Mouse (Mus musculus) lung, postnatal 14 days (tissue): ENCODE results near the gene Fat2.

Experiments used
- DNase-seq: peaks from one replicate; pipeline ENCODE4 v3.0.0; 2021

Gene Fat2

GRCm38 (mm10) chr11:55236815-55237214, 99.5 kb downstream of the Fat2 start:
- no peak for DNase-seq

GRCm38 (mm10) chr11:55234791-55235190, 101.6 kb downstream of the Fat2 start:
- no peak for DNase-seq

GRCm38 (mm10) chr11:55234288-55234687, 102.1 kb downstream of the Fat2 start:
- DNase-seq: no peak

GRCm38 (mm10) chr11:55231034-55231433, 105.3 kb downstream of the Fat2 start:
- no peak for DNase-seq

DNA sequence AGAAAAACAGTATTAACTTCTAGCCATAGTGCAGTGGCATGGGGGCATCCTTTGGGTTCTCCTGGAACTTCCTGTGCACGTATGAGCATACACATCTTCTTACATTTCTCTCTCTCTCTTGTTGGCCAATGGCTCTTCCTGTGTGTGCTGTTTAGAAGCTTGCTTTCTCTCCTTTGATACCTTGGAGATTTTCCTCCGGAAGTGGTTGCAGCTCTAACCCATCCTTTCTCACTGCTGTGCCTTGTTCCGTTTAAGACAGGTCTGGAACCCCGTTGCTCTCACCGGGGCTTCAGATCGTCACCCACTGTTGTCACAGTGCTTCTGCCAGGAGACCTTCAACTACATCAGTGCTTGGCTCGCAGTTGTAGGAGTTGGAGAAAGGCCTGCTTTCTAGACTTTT, 115.1 kb downstream of the Fat2 start:
- no peak for DNase-seq

DNA sequence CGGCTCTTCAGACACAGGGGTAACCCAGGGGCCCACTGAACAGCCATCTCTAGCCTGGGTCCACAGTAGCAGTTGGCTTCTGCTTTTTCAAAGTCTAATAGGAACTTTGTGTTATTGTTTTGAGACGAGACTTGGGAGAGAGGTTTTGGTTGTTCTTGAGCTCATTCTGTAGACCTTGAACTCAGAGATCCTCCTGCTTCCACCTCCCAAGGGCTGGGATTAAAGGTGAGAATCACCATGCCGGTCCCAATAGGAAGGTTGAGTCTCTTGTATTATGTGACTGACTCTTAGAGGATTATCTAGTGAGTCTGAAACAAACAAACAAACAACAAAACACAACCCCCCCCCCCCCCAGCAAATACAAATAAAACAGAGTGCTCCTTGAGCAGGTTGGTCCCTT, 117.9 kb downstream of the Fat2 start:
- no peak for DNase-seq

- no peak for DNase-seq
Measured at GRCm38 (mm10) chr11:55217880-55218279, 118.5 kb downstream of the Fat2 start.

DNA sequence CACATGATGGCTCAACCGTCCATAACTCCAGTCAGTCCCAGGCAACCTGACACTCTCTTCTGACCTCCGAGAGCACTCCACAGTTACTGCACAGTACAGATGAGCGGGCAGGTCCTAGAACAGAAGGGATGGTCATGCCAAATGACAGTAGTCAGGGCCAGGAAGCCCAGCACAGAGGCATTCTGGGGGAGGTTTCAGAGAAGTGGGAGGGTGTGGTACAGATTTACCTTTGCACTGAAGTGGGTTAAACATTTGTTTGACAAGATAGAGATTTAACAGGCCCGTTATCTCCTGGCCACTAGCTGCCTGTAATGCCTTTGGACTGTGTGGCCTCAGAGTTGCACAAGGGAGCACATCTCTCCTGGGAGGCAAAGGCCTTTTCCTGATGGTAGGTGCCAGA, 118.9 kb downstream of the Fat2 start:
- DNase-seq: no peak

GRCm38 (mm10) chr11:55216830-55217229, 119.5 kb downstream of the Fat2 start:
- no peak for DNase-seq

DNA sequence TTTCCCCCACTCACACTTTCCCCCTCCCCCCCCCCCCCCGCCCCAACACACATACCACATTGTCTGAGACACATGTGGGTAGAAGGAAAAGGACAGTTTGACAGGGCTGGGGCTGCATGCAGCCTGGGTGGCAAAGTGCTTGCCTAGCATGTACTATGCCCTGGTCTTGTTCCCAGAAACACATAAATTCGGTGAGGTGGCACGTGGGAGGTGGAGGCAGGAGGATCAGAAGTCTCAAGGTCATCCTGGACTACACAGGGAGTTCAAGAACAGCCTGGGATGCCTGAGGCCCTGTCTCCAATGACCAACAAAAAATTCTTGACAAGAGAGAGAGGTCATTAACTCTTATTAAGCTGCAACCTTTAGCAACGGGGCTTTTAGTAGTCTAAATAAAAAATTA, 120.3 kb downstream of the Fat2 start:
- no peak for DNase-seq

GRCm38 (mm10) chr11:55214978-55215377, 121.4 kb downstream of the Fat2 start:
- no peak for DNase-seq

DNA sequence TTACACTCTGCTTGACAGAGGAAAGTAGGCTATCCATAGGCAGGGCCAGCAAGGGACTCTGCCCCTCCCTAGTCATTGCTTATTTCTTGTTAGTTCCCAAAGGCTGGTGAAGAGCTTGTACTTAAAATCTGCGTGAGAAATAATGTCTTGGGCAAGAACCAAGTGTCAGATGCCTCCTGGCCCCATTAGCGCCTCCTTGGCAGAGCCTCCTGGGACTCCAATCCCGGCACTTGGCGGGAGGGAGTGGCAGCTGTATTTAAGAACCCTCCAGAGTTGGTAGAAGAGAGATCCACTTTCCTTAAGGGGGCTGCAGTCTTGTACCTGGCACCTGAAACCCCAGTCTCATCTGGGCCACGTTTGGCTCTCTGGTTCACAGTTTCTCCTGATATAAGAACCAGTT, 122.2 kb downstream of the Fat2 start:
- peak; percentile 11 for DNase-seq

DNA sequence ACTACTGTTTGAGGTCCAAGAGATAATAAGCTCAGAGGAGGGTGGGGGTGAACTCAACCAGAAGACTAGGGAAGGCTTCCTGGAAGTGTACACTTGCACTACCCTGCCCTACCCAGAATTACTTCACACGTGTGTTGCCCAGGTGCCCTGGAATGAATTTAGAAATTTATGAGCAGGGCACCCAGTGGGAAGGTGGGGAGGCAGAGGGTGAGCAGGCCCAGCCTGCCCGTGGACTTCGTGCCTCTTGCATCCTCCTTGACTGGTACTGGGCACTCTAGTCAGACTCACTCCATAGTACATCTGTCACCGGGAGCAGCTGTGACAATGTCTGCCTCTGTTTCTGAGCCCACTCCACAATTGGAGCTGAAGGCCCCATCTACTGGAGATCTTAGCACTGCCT, 122.8 kb downstream of the Fat2 start:
- no peak for DNase-seq

GRCm38 (mm10) chr11:55209626-55210353, 126.6 kb downstream of the Fat2 start:
- no peak for DNase-seq

GRCm38 (mm10) chr11:55209032-55209431, 127.3 kb downstream of the Fat2 start:
- no peak for DNase-seq

- DNase-seq: no peak
Measured at GRCm38 (mm10) chr11:55208001-55208690, 128.2 kb downstream of the Fat2 start.

DNA sequence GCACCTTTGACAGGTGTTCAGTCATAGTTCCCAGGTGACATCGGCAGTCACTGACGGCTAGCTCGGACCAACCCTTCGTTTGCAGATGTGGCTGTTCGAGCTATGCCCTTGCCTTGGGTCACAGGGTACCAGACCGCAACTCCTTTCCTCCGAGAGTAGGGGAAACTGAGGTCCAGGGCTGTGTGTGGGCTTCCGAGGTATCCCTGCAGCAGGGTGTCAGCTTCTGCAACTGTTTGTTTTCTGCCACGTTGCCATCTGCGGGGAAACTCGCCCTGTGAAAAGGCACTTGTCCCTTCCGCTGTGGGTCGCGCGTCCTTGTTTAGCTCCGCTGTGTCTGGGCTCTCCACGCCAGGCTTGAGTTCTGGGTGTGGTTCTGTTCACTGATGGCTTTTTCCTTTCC, 131.8 kb downstream of the Fat2 start:
- peak; percentile 39 for DNase-seq

DNA sequence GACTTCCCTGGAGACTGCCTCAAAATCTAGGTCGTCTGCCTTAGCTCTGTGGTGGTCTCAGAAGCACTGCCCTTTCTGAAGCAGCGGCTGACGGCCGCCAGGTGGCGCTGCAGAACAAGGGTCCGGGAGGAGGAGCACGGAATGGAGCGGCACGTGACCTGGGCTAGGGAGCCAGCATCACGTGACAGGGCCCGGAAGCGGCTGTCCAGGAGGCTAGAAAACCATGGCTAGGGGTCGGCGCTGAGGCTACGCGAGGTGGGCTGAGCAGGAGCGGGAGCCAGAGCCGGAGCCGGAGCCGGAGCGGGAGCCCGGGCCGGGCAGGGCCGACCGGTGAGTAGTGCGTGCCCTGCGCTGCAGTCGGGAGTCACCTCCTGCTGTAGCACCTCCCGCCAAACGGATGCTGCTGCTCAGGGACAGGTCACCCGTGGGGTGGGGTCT, 132.2 kb downstream of the Fat2 start, which contains the start of gene Slc36a1:
Gene Slc36a1, plus strand, starts transcription at position 192 of the 438 bp plus-strand sequence.
- peak; percentile 99 for DNase-seq
